Mouse (Mus musculus) ES-E14 (cell line): ENCODE data around the gene Ces3b.

Experiments
- CHD2 ChIP-seq: IDR thresholded peaks from 2 replicates; pipeline ENCODE4 v1.6.1; 2014; ENCODE audit warnings: mild to moderate bottlenecking, low read depth, low read length, inconsistent platforms
- HCFC1 ChIP-seq: IDR thresholded peaks from 2 replicates; pipeline ENCODE4 v1.6.1; 2012; ENCODE audit warnings: low read length, inconsistent platforms, borderline replicate concordance; ENCODE audit not compliant: insufficient read depth
- MAFK ChIP-seq: IDR thresholded peaks from 2 replicates; pipeline ENCODE4 v1.6.1; 2014; ENCODE audit warnings: mild to moderate bottlenecking, low read depth, low read length, inconsistent platforms; ENCODE audit not compliant: insufficient read depth
- ZC3H11A ChIP-seq: IDR thresholded peaks from 2 replicates; pipeline ENCODE4 v1.6.1; 2012; ENCODE audit warnings: low read depth, mild to moderate bottlenecking, inconsistent platforms, low read length, borderline replicate concordance
- ZNF384 ChIP-seq: IDR thresholded peaks from 2 replicates; pipeline ENCODE4 v1.6.1; 2012; ENCODE audit warnings: low read depth, low read length, inconsistent platforms

- no peak for TF ChIP-seq ZNF384
- TF ChIP-seq HCFC1: no peak
- TF ChIP-seq ZC3H11A: no peak
- no peak for TF ChIP-seq MAFK
- TF ChIP-seq CHD2: no peak
These were observed 27.3 kb upstream of the Ces3b start for GRCm38 (mm10) chr8:105056211-105056610.
